In genomic region chr1:21521995-21522394, GRCm38 (mm10) we compare ENCODE assay signal across 13 mouse cellular contexts.
A peak's percentile ranks its signal among the peaks of the same experiment; 100 is the strongest.
DNase-seq lines count a peak whose midpoint lies in the region; ATAC-seq lines count a peak whose summit lies in the region.
"Had no signal": no experiment of that assay in that cellular context is flagged by ENCODE, and none has a peak within 500 bp of the region (broad histone marks: within the 10 kb centered on the region; RNA-seq: fewer than 3 reads in every experiment).

No protein-coding gene starts in this region.

- H3K9me3 ChIP-seq in forebrain, embryonic 11.5 days (ENCODE audit: control insufficient read depth, low read length) = no peaks in the 10 kb centered on the region
- no peaks in the 10 kb centered on the region for H3K9me3 ChIP-seq in forebrain, embryonic 12.5 days
- H3K9me3 ChIP-seq in midbrain, embryonic 14.5 days (ENCODE audit: control insufficient read depth, low read length) = no peaks in the 10 kb centered on the region
- H3K9me3 ChIP-seq: limb, embryonic 12.5 days; midbrain, embryonic 10.5 days; neural tube, embryonic 12.5 days had no signal

- H3K4me2 ChIP-seq in forebrain, embryonic 11.5 days (ENCODE audit: low read depth, low read length, severe bottlenecking) = no peak overlapping the region
- no peak overlapping the region for H3K4me2 ChIP-seq in forebrain, embryonic 12.5 days
- no peak overlapping the region for H3K4me2 ChIP-seq in midbrain, embryonic 14.5 days (ENCODE audit: low read length)
- H3K4me2 ChIP-seq: limb, embryonic 12.5 days; neural tube, embryonic 12.5 days had no signal

- H3K27ac ChIP-seq in forebrain, embryonic 11.5 days (ENCODE audit: low read depth, low read length) = no peak overlapping the region
- H3K27ac ChIP-seq in forebrain, embryonic 12.5 days = no peak overlapping the region
- H3K27ac ChIP-seq in midbrain, embryonic 14.5 days (replicated peaks; ENCODE audit: low read depth, low read length) = no peak overlapping the region
- H3K27ac ChIP-seq: limb, embryonic 12.5 days; midbrain, embryonic 10.5 days; neural tube, embryonic 12.5 days had no signal

- H3K4me3 ChIP-seq in forebrain, embryonic 11.5 days (ENCODE audit: low read depth, low read length) = no peak overlapping the region
- no peak overlapping the region for H3K4me3 ChIP-seq in forebrain, embryonic 12.5 days (replicated peaks)
- no peak overlapping the region for H3K4me3 ChIP-seq in midbrain, embryonic 14.5 days (replicated peaks; ENCODE audit: low read depth, low read length)
- H3K4me3 ChIP-seq: limb, embryonic 12.5 days; midbrain, embryonic 10.5 days; neural tube, embryonic 12.5 days had no signal

- ATAC-seq in forebrain, embryonic 11.5 days (replicated peaks; ENCODE audit: low FRiP score) = no peak
- no peak for ATAC-seq in forebrain, embryonic 12.5 days (ENCODE audit: low FRiP score)
- ATAC-seq in midbrain, embryonic 14.5 days (ENCODE audit: low FRiP score, low TSS enrichment) = no peak

- no peaks in the 10 kb centered on the region for H3K36me3 ChIP-seq in forebrain, embryonic 11.5 days (ENCODE audit: control insufficient read depth, insufficient read depth, low read length)
- no peaks in the 10 kb centered on the region for H3K36me3 ChIP-seq in forebrain, embryonic 12.5 days (replicated peaks)
- H3K36me3 ChIP-seq in midbrain, embryonic 14.5 days (ENCODE audit: control insufficient read depth, insufficient read depth, low read length) = no peaks in the 10 kb centered on the region
- H3K36me3 ChIP-seq: limb, embryonic 12.5 days; midbrain, embryonic 10.5 days; neural tube, embryonic 12.5 days had no signal

- no peaks in the 10 kb centered on the region for H3K4me1 ChIP-seq in forebrain, embryonic 11.5 days (replicated peaks; ENCODE audit: control insufficient read depth, insufficient read depth, low read length)
- H3K4me1 ChIP-seq in forebrain, embryonic 12.5 days = no peaks in the 10 kb centered on the region
- H3K4me1 ChIP-seq in midbrain, embryonic 14.5 days (ENCODE audit: control insufficient read depth, insufficient read depth, low read length) = no peaks in the 10 kb centered on the region
- H3K4me1 ChIP-seq: midbrain, embryonic 10.5 days; neural tube, embryonic 12.5 days had no signal

- H3K9ac ChIP-seq in forebrain, embryonic 11.5 days (ENCODE audit: low read length) = no peak overlapping the region
- no peak overlapping the region for H3K9ac ChIP-seq in forebrain, embryonic 12.5 days
- no peak overlapping the region for H3K9ac ChIP-seq in midbrain, embryonic 14.5 days (replicated peaks; ENCODE audit: low read length)
- H3K9ac ChIP-seq: limb, embryonic 12.5 days; neural tube, embryonic 12.5 days had no signal

- 78% methylated on average over 10 of the region's 10 CpGs for WGBS in forebrain, embryonic 11.5 days
- WGBS in forebrain, embryonic 12.5 days = 78% methylated on average over 10 of the region's 10 CpGs
- 78% methylated on average over 10 of the region's 10 CpGs for WGBS in midbrain, embryonic 14.5 days

- no peaks in the 10 kb centered on the region for H3K27me3 ChIP-seq in forebrain, embryonic 11.5 days (ENCODE audit: control insufficient read depth, insufficient read depth, low read length)
- H3K27me3 ChIP-seq in forebrain, embryonic 12.5 days = no peaks in the 10 kb centered on the region
- no peaks in the 10 kb centered on the region for H3K27me3 ChIP-seq in midbrain, embryonic 14.5 days (ENCODE audit: control insufficient read depth, insufficient read depth, low read length)
- H3K27me3 ChIP-seq: limb, embryonic 12.5 days; neural tube, embryonic 12.5 days had no signal

- peak; percentile 49 for DNase-seq in forebrain, embryonic 11.5 days (ENCODE audit: low spot score)
- peak; percentile 80 for DNase-seq in A20 (ENCODE audit: low read depth, low spot score)
- peak; percentile 2 for DNase-seq in NIH3T3 (ENCODE audit: low read depth)
- DNase-seq in naive thymus-derived CD4-positive, alpha-beta T cell, adult 2 months (ENCODE audit: low read depth) = peak; percentile 6
- DNase-seq in adrenal gland, adult 2 months = no peak
- no peak for DNase-seq in lung, postnatal 10 days
- no peak for DNase-seq in midbrain, embryonic 14.5 days
- DNase-seq: adrenal gland, postnatal 14 days; cerebellum, adult 18-20 months had no signal

Comparison
In these comparisons a context has a peak if more than half of its experiments do, and no peak if none do; other contexts are left out.
1. DNase-seq: peak in forebrain, embryonic 11.5 days (single experiment), A20 (single experiment), NIH3T3 (single experiment) and naive thymus-derived CD4-positive, alpha-beta T cell, adult 2 months (single experiment); none in adrenal gland, adult 2 months (single experiment), lung, postnatal 10 days (single experiment) and midbrain, embryonic 14.5 days (single experiment).